Mouse (Mus musculus) granulocyte monocyte progenitor cell, adult 5-6 weeks (primary cell): ENCODE results near the gene Rad54l. TPM values are rescaled to one million over a fixed set of nuclear protein-coding genes. Genes with fewer than 3 reads are reported as not detected.

Source experiments
- ATAC-seq: replicated peaks from 2 replicates; pipeline ENCODE4 v1.8.0; 2016; ENCODE audit warnings: mild to moderate bottlenecking, moderate TSS enrichment, inconsistent platforms; ENCODE audit not compliant: poor library complexity, severe bottlenecking
- total RNA-seq, 2 experiments: library from RNA; stranded (forward) in 1 of 2; stranded (reverse) in 1 of 2; fragments of 200-712, 200-1000 nt in 1 of 2; fragments of >200 nt in 1 of 2; fragmentation: Nextera tagmentation in 1 of 2; gene quantifications; 2 replicates each; pipeline ENCODE4 v1.2.3; 2014 to 2017

Gene Rad54l
- total RNA-seq (2014; fragmentation: Nextera tagmentation) = 37.5 and 43.3 TPM in 2 replicates
- 27.9 and 34.9 TPM in 2 replicates for total RNA-seq (2017)

DNA sequence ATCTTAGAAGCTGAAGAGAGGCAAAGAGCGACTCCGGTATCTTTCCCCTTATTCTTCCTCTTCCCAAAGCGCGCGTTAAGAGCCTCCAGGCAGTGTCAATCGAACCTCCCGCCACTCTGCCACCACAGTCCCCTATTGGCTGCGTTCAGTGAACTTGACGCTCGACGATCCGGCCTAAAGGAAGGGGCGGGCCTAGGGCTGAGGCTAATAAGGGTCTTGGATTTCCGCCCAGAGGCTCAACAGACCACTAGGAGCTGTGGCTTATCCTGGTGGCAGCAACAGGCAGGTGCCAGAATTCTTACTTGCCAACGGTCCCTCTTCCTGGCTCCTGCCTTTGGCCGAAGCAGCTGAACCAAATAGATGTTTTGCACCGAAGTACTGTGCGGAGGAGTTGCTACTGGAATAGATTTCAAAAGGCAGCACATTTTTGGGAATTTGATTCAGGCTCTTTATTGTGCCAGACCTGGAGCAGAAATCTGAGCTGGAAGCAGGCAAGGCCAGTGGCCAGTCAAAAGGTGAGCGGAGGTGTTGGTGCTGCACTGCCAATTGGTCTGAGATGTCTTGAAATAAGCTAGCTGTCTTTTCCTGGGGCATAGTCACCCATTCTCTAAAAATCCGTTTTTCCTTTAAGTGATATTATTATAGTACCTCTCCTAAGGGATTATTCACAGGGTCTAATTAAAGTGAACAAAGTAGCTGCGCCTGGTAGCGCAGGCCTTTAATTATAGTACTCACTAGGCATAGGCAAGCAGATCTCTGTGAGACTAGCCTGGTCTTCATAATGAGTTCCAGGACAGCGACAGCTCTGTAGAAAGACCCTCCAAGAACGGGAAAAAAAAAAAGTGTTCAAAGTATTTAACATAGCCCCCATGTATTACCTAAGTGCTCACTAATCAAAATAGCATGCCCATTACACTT lies at the start of gene Rad54l, which contains the start of gene Pomgnt1:
Gene Rad54l, minus strand, starts transcription at position 89 of the 918 bp plus-strand sequence.
Gene Pomgnt1, plus strand, starts transcription at position 239 of the 918 bp plus-strand sequence.
- ATAC-seq = peak; percentile 98

DNA sequence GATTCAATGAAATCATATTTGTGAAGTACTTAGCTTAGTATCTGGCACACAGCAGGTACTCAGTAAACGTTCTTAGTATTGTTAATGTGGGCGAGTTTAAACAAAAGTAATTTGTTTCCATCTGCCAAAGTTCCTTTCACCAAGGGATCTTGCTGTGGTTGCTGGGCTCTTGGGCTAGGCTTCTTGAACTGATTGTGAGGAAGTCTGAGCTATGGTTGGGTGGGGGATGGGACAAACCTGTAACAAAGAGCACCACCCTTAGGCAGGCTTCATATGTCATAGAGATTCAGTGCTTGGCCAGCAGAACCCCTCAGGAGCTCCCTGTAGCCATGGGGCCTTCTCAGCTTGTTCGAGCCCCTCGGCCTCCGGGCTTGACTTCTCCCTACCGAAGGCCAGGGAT lies 49.6 kb upstream of the Rad54l start, which contains the start of the genes 1700042G07Rik and Gm49337:
Gene 1700042G07Rik, plus strand, starts transcription at position 301 of the 400 bp plus-strand sequence.
Gene Gm49337, plus strand, starts transcription at position 313 of the 400 bp plus-strand sequence.
- no peak for ATAC-seq

- ATAC-seq = no peak
Observed at GRCm38 (mm10) chr4:116169353-116169672, 45.8 kb upstream of the Rad54l start.

GRCm38 (mm10) chr4:116168617-116169352 lies 45.3 kb upstream of the Rad54l start:
- peak; percentile 57 for ATAC-seq

GRCm38 (mm10) chr4:116167404-116167803 lies 43.9 kb upstream of the Rad54l start, which contains the start of gene Tspan1:
Gene Tspan1 (minus strand): TSS chr4:116167601.
- ATAC-seq = no peak

DNA sequence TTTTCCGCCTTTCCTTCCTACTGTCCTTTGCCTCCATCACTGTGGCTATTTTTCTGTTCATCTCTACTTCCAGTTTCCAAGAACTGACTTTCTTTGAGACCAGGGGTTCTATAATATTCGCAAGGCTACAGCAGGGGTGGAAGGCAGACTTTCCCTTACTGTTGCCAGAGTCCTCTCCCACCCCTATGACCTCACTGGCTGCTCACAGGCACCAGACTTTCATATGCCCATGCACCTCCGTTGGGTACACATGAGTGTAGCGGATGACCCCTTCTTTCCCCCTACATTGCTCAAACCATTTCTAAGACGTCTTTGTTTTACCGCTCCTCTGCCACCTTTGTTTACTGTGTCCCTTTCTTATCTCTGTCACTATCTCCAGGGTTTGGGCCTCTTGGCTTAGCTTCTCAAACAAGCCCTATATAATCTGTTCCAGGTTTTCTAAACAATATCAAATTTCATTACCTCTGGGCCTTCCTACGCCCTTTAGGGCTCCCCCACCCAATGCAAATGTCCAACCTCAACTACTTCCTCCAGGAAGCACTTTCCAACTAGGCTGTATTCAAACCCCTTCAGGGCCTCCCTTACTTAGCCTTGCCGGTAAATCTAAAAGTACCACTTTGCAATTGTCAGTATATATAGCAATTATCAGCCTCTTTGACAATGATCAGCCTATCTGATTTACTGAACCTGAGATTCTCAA lies 42.4 kb upstream of the Rad54l start:
- ATAC-seq = no peak

- ATAC-seq = no peak
Observed at GRCm38 (mm10) chr4:116164759-116165554, 41.5 kb upstream of the Rad54l start.

- ATAC-seq = no peak
Observed at GRCm38 (mm10) chr4:116162142-116162541, 38.7 kb upstream of the Rad54l start.

GRCm38 (mm10) chr4:116160769-116161168 lies 37.3 kb upstream of the Rad54l start:
- no peak for ATAC-seq

- peak; percentile 26 for ATAC-seq
Observed at GRCm38 (mm10) chr4:116159912-116160311, 36.4 kb upstream of the Rad54l start.

- no peak for ATAC-seq
Observed at GRCm38 (mm10) chr4:116157882-116158281, 34.4 kb upstream of the Rad54l start.

- no peak for ATAC-seq
Observed at GRCm38 (mm10) chr4:116152702-116153101, 29.2 kb upstream of the Rad54l start.

GRCm38 (mm10) chr4:116151238-116151637 lies 27.7 kb upstream of the Rad54l start, which contains the start of gene Lurap1:
Gene Lurap1 (minus strand): TSS chr4:116151338.
- no peak for ATAC-seq

DNA sequence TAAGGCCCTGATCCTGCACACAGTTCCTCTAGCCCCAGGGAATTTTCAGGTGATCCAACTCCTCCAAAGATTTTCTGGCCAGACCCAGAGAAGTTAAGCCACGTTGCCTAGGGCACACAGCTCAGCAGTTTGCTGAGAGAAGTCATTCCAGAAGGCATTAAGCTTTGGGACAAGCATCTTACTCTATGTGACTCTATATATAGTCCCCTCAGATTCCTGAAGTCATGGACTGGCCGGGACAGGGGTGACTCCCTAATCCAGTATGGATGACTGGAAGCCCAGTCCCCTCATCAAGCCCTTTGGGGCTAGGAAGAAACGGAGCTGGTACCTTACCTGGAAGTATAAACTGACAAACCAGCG lies 27.4 kb upstream of the Rad54l start:
- peak; percentile 2; the same call in 1 of the 2 replicates for ATAC-seq

GRCm38 (mm10) chr4:116150156-116150861 lies 26.8 kb upstream of the Rad54l start:
- ATAC-seq = peak; percentile 73

GRCm38 (mm10) chr4:116149812-116150155 lies 26.3 kb upstream of the Rad54l start:
- ATAC-seq = no peak

DNA sequence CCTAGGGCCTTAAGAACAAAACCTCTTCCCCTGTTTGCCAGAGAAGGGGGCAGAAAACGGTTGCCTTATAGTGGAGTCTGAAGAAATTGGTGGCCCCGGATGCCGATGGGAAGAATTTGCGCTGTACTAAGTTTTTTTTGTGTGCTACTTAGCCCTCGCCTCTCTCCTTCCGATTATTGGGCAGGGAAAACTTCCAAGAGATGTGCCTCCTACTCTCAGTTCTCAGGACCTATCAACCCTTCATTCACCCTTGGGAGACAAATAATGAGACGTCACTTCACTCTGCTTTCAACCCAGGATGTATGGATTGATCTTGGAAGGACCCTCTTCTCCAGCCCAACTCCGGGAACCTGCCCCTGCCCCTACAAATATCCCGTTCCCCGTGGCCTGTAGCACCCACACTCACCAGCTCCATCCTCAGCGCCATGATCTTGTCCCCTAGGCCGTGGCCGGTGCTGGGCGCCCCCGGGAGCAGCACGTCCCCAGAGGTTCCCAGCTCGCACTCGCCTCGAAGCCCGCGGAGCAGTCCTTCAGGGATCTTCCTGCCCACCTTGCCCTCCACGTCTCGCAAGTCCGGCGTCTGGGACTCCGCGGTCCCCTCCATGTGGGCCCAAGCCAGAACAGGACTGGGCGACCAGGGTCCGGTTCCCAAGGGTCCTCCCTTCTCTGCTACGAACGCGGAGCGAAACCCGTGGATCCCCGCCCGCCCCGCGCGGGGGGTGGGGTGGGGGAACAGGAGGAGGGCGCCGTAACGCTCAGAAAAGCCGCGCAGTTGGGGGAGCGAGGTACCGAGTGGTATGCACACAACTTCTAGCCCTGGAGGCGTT lies 20.6 kb upstream of the Rad54l start:
- ATAC-seq = peak; percentile 65

DNA sequence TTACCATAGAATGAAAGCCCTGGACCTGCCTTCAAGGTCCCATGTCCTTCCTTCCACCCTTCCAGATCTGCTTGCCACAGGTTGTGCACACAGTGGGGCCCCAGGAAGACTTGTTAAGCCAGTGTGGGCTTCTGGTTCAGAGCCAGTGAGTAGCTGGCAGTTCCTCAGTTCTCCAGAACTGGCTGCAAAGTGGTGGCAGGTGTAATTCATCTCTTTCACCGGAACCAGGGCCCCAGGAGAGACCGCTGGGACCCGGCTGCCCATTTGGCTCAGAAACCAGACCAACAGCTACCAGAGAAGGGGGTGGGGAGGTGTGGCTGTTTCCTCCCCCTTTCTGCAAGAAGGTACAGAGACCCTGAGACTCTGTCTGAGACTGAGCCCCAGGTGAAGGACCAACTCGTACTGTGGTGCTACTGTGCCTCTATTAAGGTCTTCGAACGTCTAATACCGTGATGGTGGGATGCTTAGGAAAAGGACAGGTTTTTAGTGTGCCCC lies 19.9 kb upstream of the Rad54l start:
- ATAC-seq = peak; percentile 44
